Mouse (Mus musculus): ENCODE data around the gene Dlx4. TPM values are rescaled to one million over a fixed set of nuclear protein-coding genes. Genes with fewer than 3 reads are reported as not detected.

Gene Dlx4
- polyA plus RNA-seq, 1 experiment, result 2.1 TPM

- Histone ChIP-seq H3K36me3 (ENCODE audit: control insufficient read depth, insufficient read depth, low read length) (no peaks in the 10 kb centered on the region), H3K4me3 (ENCODE audit: control insufficient read depth, low read depth, low read length) (no peak overlapping the region), H3K27ac (ENCODE audit: control insufficient read depth, insufficient read depth, low read depth, low read length) (no peak overlapping the region), H3K27me3 (ENCODE audit: control insufficient read depth, insufficient read depth, low read length) (no peaks in the 10 kb centered on the region), H3K4me1 (ENCODE audit: control insufficient read depth, insufficient read depth, low read length) (peaks cover under 1% of the 10 kb centered on the region; the same call in 1 of the 2 replicates)
- TF ChIP-seq CTCF (IDR thresholded peaks at IDR 0.05; ENCODE audit: control insufficient read depth, insufficient read depth, insufficient replicate concordance, low read depth, low read length) (peak; percentile 60; the same call in 1 of the 2 replicates), POLR2A (IDR thresholded peaks at IDR 0.05; ENCODE audit: control insufficient read depth, low read depth, low read length) (no peak)
These were observed 14.6 kb upstream of the Dlx4 start for GRCm38 (mm10) chr11:95160693-95161092.

DNA sequence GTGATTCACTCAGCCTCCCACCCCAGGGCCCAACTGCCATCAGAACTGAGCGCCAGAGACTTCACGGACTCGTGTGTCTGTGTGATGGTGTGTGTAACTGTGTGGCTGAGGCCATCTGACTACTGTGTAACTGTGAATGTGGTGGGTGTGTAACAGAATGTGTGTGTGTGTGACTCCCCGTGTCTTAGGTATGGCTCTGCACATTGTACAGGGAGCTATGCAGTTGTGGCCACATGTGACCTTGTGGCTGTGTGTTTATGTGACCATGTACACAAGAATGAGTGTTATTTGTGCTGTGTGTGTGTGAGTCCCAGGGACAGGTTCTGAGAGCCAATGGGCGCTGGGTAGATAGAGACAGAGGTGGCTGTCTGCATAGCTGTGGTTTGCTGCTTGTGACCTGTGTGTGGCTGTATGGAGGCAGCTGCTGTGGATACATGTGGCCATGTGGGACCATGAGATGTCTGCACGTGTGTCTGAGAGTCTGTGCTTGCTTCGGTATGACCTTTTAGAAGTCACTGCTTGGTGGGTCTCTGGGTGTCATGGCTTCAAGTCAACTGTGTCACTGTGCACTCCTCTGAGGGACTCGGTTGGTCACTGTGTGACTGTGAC, 13.8 kb upstream of the Dlx4 start:
- no peaks in the 10 kb centered on the region for H3K36me3 ChIP-seq (ENCODE audit: control insufficient read depth, insufficient read depth, low read length)
- H3K27me3 ChIP-seq (ENCODE audit: control insufficient read depth, insufficient read depth, low read length), result no peaks in the 10 kb centered on the region
- TF ChIP-seq POLR2A (IDR thresholded peaks at IDR 0.05; ENCODE audit: control insufficient read depth, low read depth, low read length) (no peak), CTCF (IDR thresholded peaks at IDR 0.05; ENCODE audit: control insufficient read depth, insufficient read depth, insufficient replicate concordance, low read depth, low read length) (no peak)
- no peak overlapping the region for H3K4me3 ChIP-seq (ENCODE audit: control insufficient read depth, low read depth, low read length)
- no peaks in the 10 kb centered on the region for H3K4me1 ChIP-seq (ENCODE audit: control insufficient read depth, insufficient read depth, low read length)
- H3K27ac ChIP-seq (ENCODE audit: control insufficient read depth, insufficient read depth, low read depth, low read length), result no peak overlapping the region

DNA sequence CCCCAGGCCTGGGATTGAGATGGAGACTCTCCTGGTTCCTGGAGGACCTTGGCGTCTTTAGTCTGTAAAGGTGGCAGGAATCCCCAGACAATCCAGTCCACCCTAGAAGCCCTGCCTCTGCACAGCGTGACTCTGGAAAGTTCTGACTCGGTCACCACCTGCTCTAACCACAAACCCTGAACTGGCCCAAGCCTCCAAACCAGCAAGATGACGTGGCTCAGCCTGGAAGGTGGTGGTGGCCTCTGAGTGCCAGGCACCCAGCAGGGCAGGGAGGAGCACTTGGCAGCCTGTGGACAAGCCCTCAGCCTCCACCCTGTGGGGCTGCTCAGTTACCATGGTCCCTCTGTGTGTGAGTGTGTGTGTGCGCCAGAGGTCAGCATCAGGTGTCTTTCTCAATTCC, 11.8 kb upstream of the Dlx4 start:
- Histone ChIP-seq H3K36me3 (ENCODE audit: control insufficient read depth, insufficient read depth, low read length) (no peaks in the 10 kb centered on the region), H3K27ac (ENCODE audit: control insufficient read depth, insufficient read depth, low read depth, low read length) (no peak overlapping the region), H3K4me1 (ENCODE audit: control insufficient read depth, insufficient read depth, low read length) (no peaks in the 10 kb centered on the region), H3K27me3 (ENCODE audit: control insufficient read depth, insufficient read depth, low read length) (no peaks in the 10 kb centered on the region), H3K4me3 (ENCODE audit: control insufficient read depth, low read depth, low read length) (no peak overlapping the region)
- TF ChIP-seq CTCF (IDR thresholded peaks at IDR 0.05; ENCODE audit: control insufficient read depth, insufficient read depth, insufficient replicate concordance, low read depth, low read length), result no peak
- TF ChIP-seq POLR2A (IDR thresholded peaks at IDR 0.05; ENCODE audit: control insufficient read depth, low read depth, low read length), result no peak

DNA sequence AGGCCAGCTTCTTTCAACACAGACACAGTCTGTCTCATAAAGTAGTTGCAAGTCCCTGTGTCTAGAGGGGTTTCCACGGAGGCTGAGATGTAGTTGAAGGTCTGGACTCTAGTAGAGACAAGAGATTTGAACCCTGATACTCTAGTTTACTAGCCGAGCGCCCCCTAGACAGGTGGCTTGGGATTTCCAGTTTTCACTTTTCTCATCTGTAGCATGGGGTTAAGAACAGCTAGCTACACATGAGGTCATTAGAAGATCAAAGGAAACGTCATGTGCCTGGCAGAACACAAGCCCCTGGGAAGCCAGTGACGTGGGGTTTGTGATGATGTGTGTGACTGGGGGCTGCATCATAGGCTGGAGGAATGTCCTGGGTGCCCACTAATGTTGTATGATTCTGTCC, 11.3 kb upstream of the Dlx4 start:
- H3K4me3 ChIP-seq (ENCODE audit: control insufficient read depth, low read depth, low read length), result no peak overlapping the region
- H3K4me1 ChIP-seq (ENCODE audit: control insufficient read depth, insufficient read depth, low read length), result no peaks in the 10 kb centered on the region
- no peaks in the 10 kb centered on the region for H3K36me3 ChIP-seq (ENCODE audit: control insufficient read depth, insufficient read depth, low read length)
- no peaks in the 10 kb centered on the region for H3K27me3 ChIP-seq (ENCODE audit: control insufficient read depth, insufficient read depth, low read length)
- no peak overlapping the region for H3K27ac ChIP-seq (ENCODE audit: control insufficient read depth, insufficient read depth, low read depth, low read length)
- TF ChIP-seq POLR2A (IDR thresholded peaks at IDR 0.05; ENCODE audit: control insufficient read depth, low read depth, low read length), result no peak
- TF ChIP-seq CTCF (IDR thresholded peaks at IDR 0.05; ENCODE audit: control insufficient read depth, insufficient read depth, insufficient replicate concordance, low read depth, low read length), result no peak

- H3K27ac ChIP-seq (ENCODE audit: control insufficient read depth, insufficient read depth, low read depth, low read length), result no peak overlapping the region
- no peak for TF ChIP-seq POLR2A (IDR thresholded peaks at IDR 0.05; ENCODE audit: control insufficient read depth, low read depth, low read length)
- no peak for TF ChIP-seq CTCF (IDR thresholded peaks at IDR 0.05; ENCODE audit: control insufficient read depth, insufficient read depth, insufficient replicate concordance, low read depth, low read length)
- H3K4me1 ChIP-seq (ENCODE audit: control insufficient read depth, insufficient read depth, low read length), result peaks cover under 1% of the 10 kb centered on the region
- H3K27me3 ChIP-seq (ENCODE audit: control insufficient read depth, insufficient read depth, low read length), result peaks cover under 1% of the 10 kb centered on the region
- no peak overlapping the region for H3K4me3 ChIP-seq (ENCODE audit: control insufficient read depth, low read depth, low read length)
- no peaks in the 10 kb centered on the region for H3K36me3 ChIP-seq (ENCODE audit: control insufficient read depth, insufficient read depth, low read length)
These were observed 9.4 kb upstream of the Dlx4 start for GRCm38 (mm10) chr11:95155511-95155910.

- Histone ChIP-seq H3K27me3 (ENCODE audit: control insufficient read depth, insufficient read depth, low read length) (peaks cover 3% of the 10 kb centered on the region), H3K27ac (ENCODE audit: control insufficient read depth, insufficient read depth, low read depth, low read length) (no peak overlapping the region), H3K4me3 (ENCODE audit: control insufficient read depth, low read depth, low read length) (no peak overlapping the region), H3K36me3 (ENCODE audit: control insufficient read depth, insufficient read depth, low read length) (no peaks in the 10 kb centered on the region), H3K4me1 (ENCODE audit: control insufficient read depth, insufficient read depth, low read length) (peaks cover 3% of the 10 kb centered on the region)
- TF ChIP-seq CTCF (IDR thresholded peaks at IDR 0.05; ENCODE audit: control insufficient read depth, insufficient read depth, insufficient replicate concordance, low read depth, low read length) (no peak), POLR2A (IDR thresholded peaks at IDR 0.05; ENCODE audit: control insufficient read depth, low read depth, low read length) (no peak)
These were observed 7.6 kb upstream of the Dlx4 start for GRCm38 (mm10) chr11:95153681-95154080.

DNA sequence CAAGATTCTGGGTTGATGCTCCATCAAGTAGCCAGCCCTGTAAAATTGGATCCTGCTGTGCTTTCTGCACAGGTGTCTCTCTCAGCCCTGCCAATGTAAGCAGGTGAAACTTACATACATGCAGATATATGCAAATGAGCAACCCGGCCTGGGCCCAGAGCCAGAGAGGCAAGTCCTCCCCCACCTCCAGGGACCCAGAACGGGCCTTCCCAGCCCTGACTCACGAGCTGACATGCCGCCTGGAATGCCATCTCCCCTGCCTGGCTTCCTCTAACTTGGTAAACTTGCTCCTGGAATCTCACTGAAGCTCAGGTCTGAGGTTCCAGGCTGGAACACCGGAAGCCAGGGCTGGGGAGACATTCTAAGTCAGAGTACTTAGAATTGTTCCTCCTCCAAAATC, 7.1 kb upstream of the Dlx4 start:
- TF ChIP-seq CTCF (IDR thresholded peaks at IDR 0.05; ENCODE audit: control insufficient read depth, insufficient read depth, insufficient replicate concordance, low read depth, low read length), result no peak
- no peak for TF ChIP-seq POLR2A (IDR thresholded peaks at IDR 0.05; ENCODE audit: control insufficient read depth, low read depth, low read length)
- H3K36me3 ChIP-seq (ENCODE audit: control insufficient read depth, insufficient read depth, low read length), result no peaks in the 10 kb centered on the region
- H3K4me1 ChIP-seq (ENCODE audit: control insufficient read depth, insufficient read depth, low read length), result peaks cover 3% of the 10 kb centered on the region
- H3K27ac ChIP-seq (ENCODE audit: control insufficient read depth, insufficient read depth, low read depth, low read length), result no peak overlapping the region
- no peak overlapping the region for H3K4me3 ChIP-seq (ENCODE audit: control insufficient read depth, low read depth, low read length)
- peaks cover 3% of the 10 kb centered on the region for H3K27me3 ChIP-seq (ENCODE audit: control insufficient read depth, insufficient read depth, low read length)

Data from testis, adult 2 months (tissue).